Mouse (Mus musculus) left cerebral cortex, adult 18-20 months (tissue): ENCODE data around the gene Ackr4. TPM values are rescaled to one million over a fixed set of nuclear protein-coding genes. Genes with fewer than 3 reads are reported as not detected.

ENCODE experiments used
- DNase-seq, 2 experiments: peaks; one replicate each; pipeline ENCODE4 v3.0.0; 2021 to 2022; ENCODE audit warnings: low spot score in 2 of 2, mixed read lengths in 1 of 2
- long read RNA-seq, 2 experiments: library from polyadenylated mRNA; stranded (forward); transcript quantifications; one replicate each; pipeline ENCODE4 v2.0.0; 2021
- total RNA-seq, 2 experiments: library from RNA; stranded (reverse); gene quantifications; 2 replicates each; pipeline ENCODE4 v1.2.3; 2021

Ackr4 gene
- under 1 TPM in 1 of 2 experiments, not detected in 1; 0.21 TPM for total RNA-seq
- long read RNA-seq, experiment 1, partial matches to known transcripts = 0 of 2 reads
- long read RNA-seq, experiment 1, other reads (novel, unspliced or antisense) = 2 of 2 reads
- long read RNA-seq, experiment 2, partial matches to known transcripts = 0 of 2 reads
- long read RNA-seq, experiment 2, other reads (novel, unspliced or antisense) = 2 of 2 reads

- no peak for DNase-seq
Observed at GRCm38 (mm10) chr9:104126833-104127232, at the start of gene Ackr4. Gene Ackr4 (minus strand): TSS chr9:104126933.

GRCm38 (mm10) chr9:104172342-104172741 is 45.6 kb upstream of the Ackr4 start:
- no peak for DNase-seq

DNA sequence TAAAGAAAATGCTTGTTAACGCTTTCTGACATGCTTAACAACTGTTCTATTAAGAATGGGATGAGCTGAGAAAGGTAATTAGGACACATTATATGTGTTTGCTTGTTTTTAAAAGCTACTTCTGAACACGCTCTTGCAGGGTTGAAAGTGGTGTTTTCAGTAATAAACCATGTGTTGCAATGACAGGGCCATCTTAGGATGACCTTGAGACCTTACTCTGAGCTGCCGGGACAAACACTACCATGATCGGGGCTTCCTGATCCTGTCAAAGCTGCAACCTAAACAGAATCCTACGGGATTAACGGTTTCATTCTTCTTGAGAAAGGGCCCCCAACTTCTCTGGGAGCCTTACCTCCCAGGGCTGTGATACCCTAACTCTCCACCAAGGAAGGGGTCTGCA is 44.9 kb upstream of the Ackr4 start:
- DNase-seq = no peak

- DNase-seq = no peak
Observed at GRCm38 (mm10) chr9:104169986-104170385, 43.3 kb upstream of the Ackr4 start.

DNA sequence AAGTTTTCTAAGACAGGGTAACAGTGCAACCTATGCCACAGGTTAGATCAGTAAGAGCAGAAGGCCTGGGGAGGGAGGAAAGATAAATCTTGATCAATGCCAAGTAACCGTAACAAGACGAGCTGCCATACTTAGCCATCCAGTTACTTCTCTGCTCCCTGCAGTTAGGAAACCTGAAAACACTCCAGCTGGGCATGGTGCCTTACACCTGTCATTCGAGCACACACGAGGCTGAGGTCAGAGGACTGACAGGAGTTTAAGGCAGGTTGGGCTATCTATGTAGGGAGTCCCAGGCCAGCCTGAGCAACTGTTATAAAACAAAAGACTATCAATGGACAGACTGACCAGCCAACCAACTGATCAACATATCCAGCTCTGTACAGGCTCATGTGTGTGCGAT is 39.2 kb upstream of the Ackr4 start:
- no peak for DNase-seq

- DNase-seq = no peak
Observed at GRCm38 (mm10) chr9:104164194-104164593, 37.5 kb upstream of the Ackr4 start.

GRCm38 (mm10) chr9:104161117-104161516 is 34.4 kb upstream of the Ackr4 start:
- DNase-seq = no peak

DNA sequence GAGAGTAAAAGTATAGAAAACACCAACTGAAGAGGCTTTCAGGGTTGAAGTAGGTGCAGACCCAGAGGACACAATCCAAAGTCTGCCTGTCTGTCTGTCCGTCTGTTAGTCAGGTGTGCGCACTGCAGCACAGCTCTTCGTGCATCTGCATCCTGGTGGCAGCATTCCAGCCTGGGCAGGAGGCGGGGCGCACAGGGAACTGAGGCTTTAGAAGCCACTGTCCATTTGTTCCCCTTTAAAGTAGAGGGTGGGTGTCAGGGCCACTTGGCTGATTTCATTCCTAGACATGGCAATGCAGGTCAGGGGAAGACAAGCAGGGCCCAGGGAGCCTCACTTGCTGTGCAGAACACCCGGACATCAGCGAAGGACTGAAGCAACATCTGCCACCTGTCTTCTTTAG is 30.6 kb upstream of the Ackr4 start:
- DNase-seq = no peak

DNA sequence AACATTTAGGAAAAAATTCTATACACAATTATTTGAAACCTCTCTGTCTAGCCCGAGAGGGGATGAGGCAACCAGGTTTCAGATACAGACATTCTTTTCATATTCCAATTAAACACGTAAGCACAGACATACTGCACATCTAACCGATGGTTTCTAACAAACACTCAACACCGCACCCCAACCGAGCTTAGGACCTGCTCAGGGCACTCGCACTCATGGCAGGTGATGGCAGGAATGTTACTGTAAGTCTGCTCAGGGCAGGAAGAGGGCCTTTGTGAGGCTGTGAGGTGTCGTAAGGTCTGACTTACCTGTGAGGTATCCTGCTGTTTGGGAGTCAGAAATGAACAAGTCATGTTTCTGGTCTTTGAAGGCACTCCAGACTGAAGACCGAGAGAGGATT is 29.8 kb upstream of the Ackr4 start:
- no peak for DNase-seq

GRCm38 (mm10) chr9:104155100-104155715 is 28.5 kb upstream of the Ackr4 start:
- DNase-seq = no peak

- DNase-seq = no peak
Observed at GRCm38 (mm10) chr9:104152121-104152520, 25.4 kb upstream of the Ackr4 start.

- DNase-seq = no peak
Observed at GRCm38 (mm10) chr9:104148969-104149368, 22.2 kb upstream of the Ackr4 start.

- DNase-seq = no peak
Observed at GRCm38 (mm10) chr9:104146683-104147082, 19.9 kb upstream of the Ackr4 start.

DNA sequence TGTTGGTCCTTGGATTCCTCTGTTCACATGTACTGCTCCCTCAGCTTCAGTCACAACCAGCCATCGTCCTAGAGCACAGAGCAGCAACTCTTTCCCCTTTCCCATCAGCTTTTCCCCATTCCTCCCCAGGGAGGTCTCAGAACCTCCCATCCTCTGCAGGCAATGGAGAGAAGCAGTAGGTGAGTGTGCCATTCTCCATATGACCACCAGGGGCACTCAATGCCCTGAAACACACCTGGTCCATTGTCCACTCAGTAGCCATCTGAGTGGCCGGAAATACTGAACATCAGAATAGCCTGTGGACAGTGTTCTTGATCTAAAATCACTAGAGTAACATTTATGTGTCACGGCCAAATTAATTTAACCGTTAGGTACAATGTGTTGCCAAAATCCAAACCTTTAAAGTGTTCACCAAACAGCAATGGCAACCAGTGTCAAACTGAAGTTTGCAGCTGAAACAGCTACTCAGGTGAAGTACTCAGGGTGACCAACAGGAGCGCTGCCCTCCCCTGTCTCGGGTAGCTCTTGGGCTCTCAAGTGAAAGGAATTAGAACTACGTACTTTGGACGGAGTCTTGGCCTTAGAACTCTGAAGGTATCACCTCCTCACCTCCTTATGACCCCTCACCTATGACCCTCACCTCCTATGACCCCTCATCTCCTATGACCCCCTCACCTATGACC is 17.7 kb upstream of the Ackr4 start:
- DNase-seq = no peak

GRCm38 (mm10) chr9:104142805-104143204 is 16.1 kb upstream of the Ackr4 start:
- DNase-seq = no peak

GRCm38 (mm10) chr9:104140351-104140750 is 13.6 kb upstream of the Ackr4 start:
- no peak for DNase-seq

- DNase-seq = no peak
Observed at GRCm38 (mm10) chr9:104130141-104130755, 3.5 kb upstream of the Ackr4 start.

- DNase-seq = peak in 1 of 2 experiments; percentile 41
Observed at GRCm38 (mm10) chr9:104128110-104128509, 1.4 kb upstream of the Ackr4 start.

DNA sequence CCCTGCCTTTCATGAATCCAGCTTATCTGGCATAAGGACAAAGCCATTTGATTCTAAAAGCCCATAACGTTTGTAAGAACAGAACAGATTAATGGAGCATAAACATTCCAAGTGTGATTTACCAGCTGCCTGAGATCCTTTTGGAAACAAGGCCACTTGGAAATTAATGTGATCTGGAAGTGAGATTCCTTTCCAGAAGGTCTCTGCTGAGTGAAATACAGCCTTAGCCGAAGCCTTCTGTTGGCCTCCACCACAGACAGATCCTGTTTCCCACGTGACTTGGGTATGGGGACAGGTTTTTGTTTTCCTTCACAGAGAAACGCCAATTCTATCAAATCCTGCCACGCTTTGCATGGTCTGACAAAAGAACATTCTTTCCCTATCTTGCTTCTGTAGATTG is 3.1 kb downstream of the Ackr4 start:
- DNase-seq = no peak

- DNase-seq = no peak
Observed at GRCm38 (mm10) chr9:104123101-104123500, 3.6 kb downstream of the Ackr4 start.

DNA sequence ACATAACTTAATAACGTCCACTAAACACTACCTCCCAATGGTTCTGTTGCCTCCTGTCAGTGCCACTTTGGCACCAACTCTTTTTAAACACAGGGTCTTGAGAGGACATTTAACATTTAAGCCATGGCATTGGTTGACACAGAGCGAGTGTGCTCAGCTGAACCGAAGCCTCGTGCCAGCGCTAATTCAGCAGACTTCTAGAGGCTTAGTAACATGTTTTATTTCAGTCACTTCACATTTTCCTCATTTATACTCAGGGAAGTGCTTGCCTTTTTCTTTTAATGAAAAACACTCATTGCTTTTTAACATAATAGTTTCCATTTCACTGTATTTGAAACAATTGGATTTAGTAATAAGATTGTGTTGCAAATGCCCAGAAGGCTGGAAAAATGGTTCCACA is 17.6 kb downstream of the Ackr4 start:
- DNase-seq = no peak

DNA sequence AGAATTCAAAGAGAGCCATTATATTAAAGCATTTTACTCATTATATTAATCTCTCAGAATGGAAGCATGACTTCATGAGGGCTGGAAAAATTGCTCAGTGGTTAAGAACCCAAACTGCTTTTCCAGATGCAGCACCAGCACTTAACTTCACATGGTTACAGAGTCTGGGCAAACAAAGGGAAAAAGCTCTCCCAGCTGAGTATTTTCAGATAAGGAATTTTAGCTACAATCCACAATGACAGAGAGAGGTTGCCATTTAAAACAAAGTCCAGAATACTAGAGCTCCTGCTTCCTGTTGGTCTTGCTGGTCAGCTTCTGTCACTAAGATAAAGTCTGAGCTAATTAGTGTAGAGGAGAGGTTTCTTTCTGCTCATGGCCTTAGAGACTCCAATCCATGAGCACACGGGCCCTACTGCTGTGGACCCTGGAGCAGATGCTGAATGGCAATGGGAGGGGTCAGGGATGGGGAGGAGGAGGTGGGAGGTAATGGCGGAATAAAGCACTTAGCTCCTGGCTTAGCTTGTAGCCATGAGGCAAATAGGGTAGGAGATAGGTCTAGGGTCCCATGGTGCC is 18.1 kb downstream of the Ackr4 start:
- DNase-seq = no peak
